Mouse (Mus musculus) layer of hippocampus, adult 6 months (tissue): Measurements from ENCODE around the gene Vmn1r55. TPM values are rescaled to one million over a fixed set of nuclear protein-coding genes. Genes with fewer than 3 reads are reported as not detected.

Source experiments
- long read RNA-seq, 2 experiments: library from polyadenylated mRNA; unstranded; transcript quantifications; one replicate each; pipeline ENCODE4 v2.0.0; 2019 to 2020
- microRNA-seq: library from miRNA; unstranded; fragments of <30 nt; microRNA quantifications from one replicate; pipeline ENCODE4 v1.2.0, GENCODE M21; 2020
- polyA plus RNA-seq: library from polyadenylated mRNA; unstranded; fragments of <200 nt; fragmentation: Nextera tagmentation; gene quantifications from 2 replicates; pipeline ENCODE4 v1.2.3, GENCODE M21; 2021

The Vmn1r55 gene
- not detected in 2 replicates for polyA plus RNA-seq
- long read RNA-seq, experiment 1: 0 reads
- long read RNA-seq, experiment 2: 0 reads

DNA sequence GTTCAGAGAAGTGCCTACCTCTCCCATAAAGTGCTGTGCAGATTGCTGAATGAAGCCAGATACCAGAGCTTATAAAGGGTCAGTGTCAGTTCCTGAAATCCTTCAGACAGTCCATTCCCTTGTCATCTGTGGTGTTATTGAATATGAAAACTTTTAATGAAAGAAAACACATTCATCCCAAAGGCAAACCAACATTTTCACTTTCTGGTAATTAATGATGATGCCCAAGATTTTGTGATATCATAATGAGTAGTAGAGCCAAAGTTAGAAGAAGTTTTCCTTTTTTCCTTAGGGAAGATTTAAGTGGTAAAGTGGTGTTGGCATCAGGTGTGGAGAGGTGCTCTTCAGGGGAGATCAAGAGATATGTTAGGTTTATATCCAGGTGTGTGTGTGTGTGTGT lies at the start of gene Vmn1r55:
Gene Vmn1r55 (minus strand): TSS at position 101 of the 400 bp plus-strand sequence.

DNA sequence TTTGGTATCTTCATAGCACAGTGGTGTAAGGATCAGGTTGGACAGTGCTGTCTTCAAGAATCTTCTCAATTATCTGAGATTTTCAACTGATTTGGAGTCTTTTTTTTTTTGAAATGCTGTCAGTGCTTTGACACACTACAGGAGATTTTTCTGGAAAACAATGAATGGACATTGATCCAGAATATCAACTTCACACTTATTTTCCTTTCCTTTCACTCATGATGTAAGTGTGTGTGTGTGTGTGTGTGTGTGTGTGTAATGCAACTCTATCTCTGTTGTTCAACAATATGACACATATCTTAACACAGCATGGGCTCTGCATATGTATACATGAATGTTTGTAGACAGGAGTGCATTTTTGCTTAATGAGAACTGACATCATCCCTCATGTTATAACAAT lies 47.2 kb upstream of the Vmn1r55 start, which contains the start of gene Vmn1r56:
Gene Vmn1r56 (minus strand): TSS at position 101 of the 400 bp plus-strand sequence.

DNA sequence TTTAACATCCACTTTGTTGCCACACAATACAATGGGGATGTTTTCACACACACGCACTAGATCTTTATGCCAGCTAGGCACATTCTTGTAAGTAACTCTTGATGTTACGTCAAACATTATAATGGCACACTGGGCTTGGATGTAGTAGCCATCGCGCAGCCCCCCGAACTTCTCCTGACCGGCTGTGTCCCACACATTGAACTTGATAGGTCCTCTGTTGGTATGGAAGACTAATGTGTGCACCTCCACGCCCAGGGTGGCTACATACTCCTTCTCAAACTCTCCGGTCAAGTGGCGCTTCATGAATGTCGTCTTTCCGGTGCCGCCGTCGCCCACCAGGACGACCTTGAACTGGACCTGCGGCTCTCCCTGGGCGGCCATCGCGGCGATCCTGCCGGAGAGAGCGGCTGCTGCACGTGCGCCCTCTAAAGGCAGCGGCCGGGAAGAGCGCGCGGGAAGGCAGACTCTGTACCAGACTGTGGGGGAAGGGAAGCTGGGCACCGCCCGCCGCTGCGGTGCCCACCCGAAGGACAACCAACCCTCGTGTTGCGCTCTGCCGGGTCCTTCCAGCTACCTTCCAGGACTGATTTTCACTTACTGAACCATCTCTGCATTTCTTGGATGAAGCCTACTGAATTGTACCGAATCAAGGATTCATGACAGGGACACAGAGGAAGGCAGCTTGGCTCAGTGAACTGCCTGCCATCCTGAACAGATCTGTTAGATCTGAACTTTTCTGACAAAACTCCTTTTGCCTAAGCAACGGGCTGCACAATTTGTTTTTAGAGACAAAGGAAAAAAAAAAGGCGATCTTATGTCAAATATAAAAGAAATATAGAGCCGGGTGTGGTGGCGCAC lies 23.7 kb downstream of the Vmn1r55 start, which contains the start of gene Rasl2-9:
Gene Rasl2-9 (minus strand): TSS at position 402 of the 858 bp plus-strand sequence.

DNA sequence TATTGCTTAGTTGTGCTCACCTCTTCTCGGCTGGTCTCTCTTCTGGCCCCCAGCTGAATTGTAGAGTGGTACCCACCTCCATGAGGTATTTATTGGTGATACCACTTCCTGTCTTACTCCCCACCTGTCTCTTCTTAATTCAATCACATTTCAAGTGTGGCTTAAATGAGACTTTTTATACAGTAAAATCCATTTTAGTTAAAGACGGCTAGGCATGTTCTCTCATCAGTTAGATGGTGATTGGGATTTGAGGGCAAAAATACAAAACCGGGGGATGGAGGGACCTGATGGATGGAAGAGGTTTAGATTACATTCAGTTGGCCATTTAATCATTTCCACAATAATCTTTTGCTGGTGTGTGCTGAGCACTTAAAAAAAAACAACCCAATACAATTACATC lies 32.6 kb downstream of the Vmn1r55 start, which contains the start of gene Rfpl4:
Gene Rfpl4 (minus strand): TSS at position 101 of the 400 bp plus-strand sequence.

DNA sequence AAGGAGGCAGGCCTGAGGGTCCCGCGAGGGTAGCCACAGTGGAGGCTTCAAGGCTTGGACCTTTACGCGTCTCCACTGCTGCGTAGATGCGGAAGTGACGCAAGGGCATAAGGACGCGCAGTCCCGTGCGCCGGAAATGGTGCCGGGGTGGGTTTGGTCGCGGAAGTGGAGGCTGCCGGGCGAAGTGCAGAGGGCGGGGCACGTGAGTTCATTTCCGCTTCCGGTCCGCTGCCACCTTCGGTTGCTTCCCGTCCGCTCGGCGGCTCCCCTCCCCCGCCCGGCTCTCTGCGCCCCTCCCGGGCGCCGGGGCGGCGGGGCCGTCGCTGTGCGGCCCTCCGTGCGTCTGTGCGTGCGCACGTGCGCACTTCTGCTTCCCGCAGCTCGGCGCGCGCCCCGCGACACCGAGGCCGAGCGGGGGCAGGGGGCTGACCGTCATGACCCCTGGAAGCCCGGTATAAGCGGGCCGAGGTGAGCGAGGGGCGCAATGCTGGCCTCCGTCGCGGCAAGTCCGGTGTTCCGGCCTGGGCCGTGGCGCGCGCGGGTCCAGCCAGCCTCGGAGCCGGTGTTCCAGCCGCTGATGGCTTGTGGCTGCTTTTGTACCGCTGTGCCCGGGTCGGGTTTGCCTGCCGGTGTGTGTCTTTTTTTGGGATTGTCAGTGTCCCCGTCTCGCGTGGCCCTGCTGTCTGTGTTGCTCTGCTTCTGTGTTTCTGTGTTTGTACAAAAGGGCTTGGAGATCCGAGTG lies 69.3 kb downstream of the Vmn1r55 start, which contains the start of gene Epn1:
Gene Epn1 (plus strand): TSS at position 226 of the 742 bp plus-strand sequence.

Small RNA genes lying within 50 kb of the gene (microRNA-seq; reads per million reads assigned to microRNA genes)
- gene Gm26217: 2.6 reads per million, percentile 6 among the genes with 10 or more reads in this experiment

Other genes with a start within 250 kb of the Vmn1r55 start
- gene Gm36210, start 243.2 kb downstream of the Vmn1r55 start, polyA plus RNA-seq: 0.14 and 0.29 TPM in 2 replicates
- 0.75 and 0.93 TPM in 2 replicates for gene Zfp628, start 234.5 kb downstream of the Vmn1r55 start, polyA plus RNA-seq
- gene Nat14, start 227.6 kb downstream of the Vmn1r55 start, polyA plus RNA-seq: 136 and 147 TPM in 2 replicates
- gene Ssc5d, start 223.9 kb downstream of the Vmn1r55 start, polyA plus RNA-seq: 0.04 and 0.05 TPM in 2 replicates
- 0.31 and 0.74 TPM in 2 replicates for gene Sbk2, start 185.3 kb downstream of the Vmn1r55 start, polyA plus RNA-seq
- gene Sbk3, start 178.5 kb downstream of the Vmn1r55 start, polyA plus RNA-seq: 0.08 and 0.15 TPM in 2 replicates
- 6.2 and 8.0 TPM in 2 replicates for gene Zfp579, start 153.5 kb downstream of the Vmn1r55 start, polyA plus RNA-seq
- gene Zfp524, start 135.3 kb downstream of the Vmn1r55 start, polyA plus RNA-seq: 11.0 and 13.9 TPM in 2 replicates
- 13.3 and 16.7 TPM in 2 replicates for gene Fiz1, start 135.0 kb downstream of the Vmn1r55 start, polyA plus RNA-seq
- gene Gm44973, start 134.2 kb downstream of the Vmn1r55 start, polyA plus RNA-seq: 0.31 TPM in 1 of 2 replicates, not detected in the other
- 1.5 and 2.0 TPM in 2 replicates for gene Zfp865, start 129.3 kb downstream of the Vmn1r55 start, polyA plus RNA-seq
- gene Ccdc106, start 129.1 kb downstream of the Vmn1r55 start, polyA plus RNA-seq: 65.2 and 75.8 TPM in 2 replicates
- gene 4632433K11Rik, start 115.6 kb downstream of the Vmn1r55 start, polyA plus RNA-seq: not detected in 2 replicates
- gene Zfp784, start 111.2 kb downstream of the Vmn1r55 start, polyA plus RNA-seq: 3.1 and 3.3 TPM in 2 replicates
- gene Zfp580, start 98.1 kb downstream of the Vmn1r55 start, polyA plus RNA-seq: 4.2 and 4.7 TPM in 2 replicates
- gene U2af2, start 87.5 kb downstream of the Vmn1r55 start, polyA plus RNA-seq: 5.4 and 5.7 TPM in 2 replicates
- 65.5 and 92.3 TPM in 2 replicates for gene Epn1, start 69.4 kb downstream of the Vmn1r55 start, polyA plus RNA-seq
- not detected in 2 replicates for gene Rfpl4, start 32.7 kb downstream of the Vmn1r55 start, polyA plus RNA-seq
- gene Rasl2-9, start 23.7 kb downstream of the Vmn1r55 start, polyA plus RNA-seq: 0.88 and 1.2 TPM in 2 replicates
- gene Vmn1r56, start 47.1 kb upstream of the Vmn1r55 start, polyA plus RNA-seq: not detected in 2 replicates
- not detected in 2 replicates for gene Vmn1r57, start 68.8 kb upstream of the Vmn1r55 start, polyA plus RNA-seq
- gene Gm5065, start 200.9 kb upstream of the Vmn1r55 start, polyA plus RNA-seq: not detected in 2 replicates
- not detected in 2 replicates for gene Nlrp2, start 201.4 kb upstream of the Vmn1r55 start, polyA plus RNA-seq